ENCODE assay signal across 10 mouse cellular contexts in the genomic region with DNA sequence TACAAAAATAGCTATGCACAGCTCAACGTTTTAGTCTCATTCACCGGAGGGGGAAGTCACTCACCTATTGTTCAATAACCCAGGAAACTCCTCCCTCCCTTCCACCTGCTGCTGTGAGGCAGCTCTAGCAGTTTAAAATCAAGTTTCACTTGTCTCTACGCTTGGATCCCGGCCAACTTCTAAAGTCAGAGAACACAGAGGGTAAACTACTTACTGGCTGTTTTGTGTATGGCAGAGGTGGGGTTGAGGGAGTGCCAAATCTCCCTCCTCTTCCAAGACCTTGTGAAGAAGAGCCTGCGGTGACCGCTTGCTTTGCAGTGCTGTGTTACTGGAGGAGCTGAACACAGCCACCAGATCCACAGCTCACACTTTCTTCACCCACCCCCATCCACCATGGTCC. TPM values are rescaled to one million over a fixed set of nuclear protein-coding genes. Genes with fewer than 3 reads are reported as not detected.
DNase-seq lines count a peak whose midpoint lies in the region; ATAC-seq and TF ChIP-seq lines count a peak whose summit lies in the region.
"Had no signal": no experiment of that assay in that cellular context is flagged by ENCODE, and none has a peak within 500 bp of the region (broad histone marks: within the 10 kb centered on the region; RNA-seq: fewer than 3 reads in every experiment).

No protein-coding gene starts in this region.

- peak overlapping the region; percentile 42; the same call in 1 of the 2 replicates for H3K27ac ChIP-seq in forebrain, embryonic 12.5 days
- H3K27ac ChIP-seq in forebrain, embryonic 15.5 days (replicated peaks) = no peak overlapping the region
- H3K27ac ChIP-seq in lung, postnatal 0 days (ENCODE audit: low read length) = peak overlapping the region; percentile 38; the same call in 1 of the 2 replicates
- H3K27ac ChIP-seq: embryonic facial prominence, embryonic 12.5 days had no signal

- DNase-seq in ES-CJ7 (ENCODE audit: low read depth, low spot score) = peak; percentile 80
- DNase-seq in heart, postnatal 25 days (ENCODE audit: low spot score) = peak; percentile 61
- DNase-seq in lung, postnatal 0 days (ENCODE audit: low spot score) = peak; percentile 77
- DNase-seq in frontal cortex, postnatal 36 days (ENCODE audit: low spot score in 2 of 2) = no peak
- DNase-seq in layer of hippocampus, adult 9-10 months (ENCODE audit: low spot score) = no peak
- DNase-seq in cerebellum, adult 11 months = no peak

- no peak overlapping the region for H3K9ac ChIP-seq in forebrain, embryonic 12.5 days
- H3K9ac ChIP-seq in forebrain, embryonic 15.5 days (replicated peaks) = no peak overlapping the region
- H3K9ac ChIP-seq in lung, postnatal 0 days (replicated peaks; ENCODE audit: low read depth) = no peak overlapping the region
- H3K9ac ChIP-seq: embryonic facial prominence, embryonic 12.5 days had no signal

- no peak overlapping the region for H3K4me3 ChIP-seq in forebrain, embryonic 12.5 days (replicated peaks)
- H3K4me3 ChIP-seq in forebrain, embryonic 15.5 days = no peak overlapping the region
- H3K4me3 ChIP-seq in lung, postnatal 0 days (ENCODE audit: low read depth, low read length) = no peak overlapping the region
- H3K4me3 ChIP-seq: embryonic facial prominence, embryonic 12.5 days had no signal

- TF ChIP-seq EP300 in lung, postnatal 0 days (IDR thresholded peaks at IDR 0.05) = no peak; the same call in 1 of the 2 replicates

- H3K4me1 ChIP-seq in forebrain, embryonic 12.5 days = no peaks in the 10 kb centered on the region
- no peaks in the 10 kb centered on the region for H3K4me1 ChIP-seq in forebrain, embryonic 15.5 days
- no peaks in the 10 kb centered on the region for H3K4me1 ChIP-seq in lung, postnatal 0 days (ENCODE audit: insufficient read depth, low read depth, low read length)
- H3K4me1 ChIP-seq: embryonic facial prominence, embryonic 12.5 days had no signal

- peaks cover 79% of the 10 kb centered on the region for H3K36me3 ChIP-seq in forebrain, embryonic 12.5 days (replicated peaks)
- H3K36me3 ChIP-seq in forebrain, embryonic 15.5 days = peaks cover 66% of the 10 kb centered on the region
- peaks cover 52% of the 10 kb centered on the region; the same call in 1 of the 2 replicates for H3K36me3 ChIP-seq in lung, postnatal 0 days (ENCODE audit: insufficient read depth, low read length)

- H3K4me2 ChIP-seq in forebrain, embryonic 12.5 days = no peak overlapping the region
- no peak overlapping the region for H3K4me2 ChIP-seq in forebrain, embryonic 15.5 days (replicated peaks)
- peak overlapping the region; percentile 8; the same call in 1 of the 2 replicates for H3K4me2 ChIP-seq in lung, postnatal 0 days (replicated peaks; ENCODE audit: low read depth, low read length)
- H3K4me2 ChIP-seq: embryonic facial prominence, embryonic 12.5 days had no signal

- intact Hi-C loops in heart, postnatal 25 days (cut with DNase I) = loop anchor here (2.0 kb wide), 1 partner anchor 20 kb away; no protein-coding TSS in a partner anchor

- 73% methylated on average over 6 of the region's 6 CpGs for WGBS in forebrain, embryonic 12.5 days
- WGBS in forebrain, embryonic 15.5 days = 57% methylated on average over 6 of the region's 6 CpGs
- 40% methylated on average over 6 of the region's 6 CpGs for WGBS in lung, postnatal 0 days

- no peaks in the 10 kb centered on the region for H3K27me3 ChIP-seq in forebrain, embryonic 12.5 days
- no peaks in the 10 kb centered on the region for H3K27me3 ChIP-seq in forebrain, embryonic 15.5 days
- no peaks in the 10 kb centered on the region for H3K27me3 ChIP-seq in lung, postnatal 0 days (replicated peaks; ENCODE audit: insufficient read depth, low read length)
- H3K27me3 ChIP-seq: CH12.LX; embryonic facial prominence, embryonic 12.5 days had no signal

- no peak for TF ChIP-seq CTCF in lung, postnatal 0 days (IDR thresholded peaks at IDR 0.05)

- no peak; the same call in 1 of the 2 replicates for ATAC-seq in forebrain, embryonic 12.5 days (ENCODE audit: low FRiP score)
- ATAC-seq in forebrain, embryonic 15.5 days (replicated peaks) = no peak
- ATAC-seq in lung, postnatal 0 days = peak; percentile 71

- no peaks in the 10 kb centered on the region for H3K9me3 ChIP-seq in forebrain, embryonic 12.5 days
- H3K9me3 ChIP-seq in forebrain, embryonic 15.5 days = no peaks in the 10 kb centered on the region
- H3K9me3 ChIP-seq in lung, postnatal 0 days (ENCODE audit: low read length) = no peaks in the 10 kb centered on the region
- H3K9me3 ChIP-seq: embryonic facial prominence, embryonic 12.5 days had no signal

RNA-seq across cellular contexts. Expression of gene Gabpa, which starts 9.7 kb away (rescaled TPM):
- 39.4 and 40.3 TPM in 2 replicates for polyA plus RNA-seq in forebrain, embryonic 12.5 days (2016; fragmentation: Nextera tagmentation; extraction: Ambion mirVana)
- 26.4 and 26.9 TPM in 2 replicates for polyA plus RNA-seq in forebrain, embryonic 15.5 days (2015; fragmentation: Nextera tagmentation; extraction: Ambion mirVana)
- 10 to 100 TPM; 38.5 to 43.0 TPM for total RNA-seq in heart, postnatal 25 days (2021)
- 13.9 and 17.3 TPM in 2 replicates for polyA plus RNA-seq in lung, postnatal 0 days (2015; fragmentation: Nextera tagmentation; extraction: Ambion mirVana)

RNA-seq across cellular contexts. Expression of gene Atp5j, which starts 10.4 kb away (rescaled TPM):
- 751 and 758 TPM in 2 replicates for polyA plus RNA-seq in forebrain, embryonic 12.5 days (2016; fragmentation: Nextera tagmentation; extraction: Ambion mirVana)
- 748 and 755 TPM in 2 replicates for polyA plus RNA-seq in forebrain, embryonic 15.5 days (2015; fragmentation: Nextera tagmentation; extraction: Ambion mirVana)
- total RNA-seq in heart, postnatal 25 days (2021) = 1,000 to 10,000 TPM; 1,789 to 1,861 TPM
- 663 and 711 TPM in 2 replicates for polyA plus RNA-seq in lung, postnatal 0 days (2015; fragmentation: Nextera tagmentation; extraction: Ambion mirVana)

RNA-seq across cellular contexts. Expression of gene Jam2, which starts 51.1 kb away (rescaled TPM):
- polyA plus RNA-seq in forebrain, embryonic 12.5 days (2016; fragmentation: Nextera tagmentation; extraction: Ambion mirVana) = 43.1 and 46.5 TPM in 2 replicates
- 16.7 and 18.4 TPM in 2 replicates for polyA plus RNA-seq in forebrain, embryonic 15.5 days (2015; fragmentation: Nextera tagmentation; extraction: Ambion mirVana)
- 10 to 100 TPM; 63.5 to 66.0 TPM for total RNA-seq in heart, postnatal 25 days (2021)
- 33.2 and 38.2 TPM in 2 replicates for polyA plus RNA-seq in lung, postnatal 0 days (2015; fragmentation: Nextera tagmentation; extraction: Ambion mirVana)

Comparison
In these comparisons a context has a peak if more than half of its experiments do, and no peak if none do; other contexts are left out.
1. DNase-seq: peak in ES-CJ7 (single experiment), heart, postnatal 25 days (single experiment) and lung, postnatal 0 days (single experiment); none in frontal cortex, postnatal 36 days (0 of 2), layer of hippocampus, adult 9-10 months (single experiment) and cerebellum, adult 11 months (single experiment).